Mouse (Mus musculus) embryo, embryonic 11 days (tissue): ENCODE results near the gene Mdh2.

Experiments used
- DNase-seq: peaks from one replicate; pipeline ENCODE4 v3.0.0-alpha.2; 2015

Mdh2 gene

DNA sequence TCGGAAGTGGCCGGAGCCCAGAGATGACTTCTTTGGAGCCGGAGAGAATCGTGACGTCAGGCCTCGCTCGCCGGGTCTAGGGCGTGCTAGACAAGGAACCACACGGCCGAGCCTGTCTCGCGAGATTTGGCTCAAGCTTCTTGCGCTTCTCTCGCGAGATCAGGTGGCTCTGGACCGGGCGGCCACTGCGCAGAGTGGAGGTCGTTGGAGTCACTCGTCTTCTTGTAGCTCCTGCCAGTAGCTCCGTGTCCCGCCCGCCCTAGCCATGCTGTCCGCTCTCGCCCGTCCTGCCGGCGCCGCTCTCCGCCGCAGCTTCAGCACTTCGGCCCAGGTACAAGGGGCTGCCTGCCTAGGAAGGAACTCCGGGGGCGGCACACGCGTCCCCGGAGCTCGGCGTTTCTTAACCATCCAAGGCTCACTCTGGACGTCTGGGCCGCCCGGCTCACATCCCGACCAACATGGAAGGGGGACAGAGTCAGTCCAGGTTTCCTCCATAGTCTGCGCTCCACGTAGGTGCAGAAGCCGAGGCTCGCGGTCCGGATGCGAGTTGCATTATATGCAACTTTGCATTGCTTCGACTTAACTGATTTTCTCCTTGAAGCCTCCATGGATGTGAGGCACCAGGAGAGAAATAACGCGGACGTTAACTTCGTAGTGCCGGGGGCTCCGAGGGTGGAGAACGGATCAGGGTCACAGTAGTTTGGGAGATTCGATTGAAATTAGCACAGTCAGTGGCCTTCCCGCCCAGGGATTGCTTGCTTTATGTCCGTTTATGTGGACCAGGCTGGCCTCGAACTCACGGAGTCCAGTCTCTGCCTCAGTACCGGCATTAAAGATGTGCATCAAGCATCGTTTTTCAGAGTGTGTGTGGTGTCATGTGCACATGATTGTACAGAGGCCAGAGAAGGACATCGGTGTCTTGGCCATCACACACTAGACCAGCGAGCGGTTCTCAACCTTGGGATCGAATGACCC, at the start of gene Mdh2:
Gene Mdh2, plus strand, starts transcription at position 10 of the 975 bp plus-strand sequence.
- DNase-seq, result peak; percentile 100

DNA sequence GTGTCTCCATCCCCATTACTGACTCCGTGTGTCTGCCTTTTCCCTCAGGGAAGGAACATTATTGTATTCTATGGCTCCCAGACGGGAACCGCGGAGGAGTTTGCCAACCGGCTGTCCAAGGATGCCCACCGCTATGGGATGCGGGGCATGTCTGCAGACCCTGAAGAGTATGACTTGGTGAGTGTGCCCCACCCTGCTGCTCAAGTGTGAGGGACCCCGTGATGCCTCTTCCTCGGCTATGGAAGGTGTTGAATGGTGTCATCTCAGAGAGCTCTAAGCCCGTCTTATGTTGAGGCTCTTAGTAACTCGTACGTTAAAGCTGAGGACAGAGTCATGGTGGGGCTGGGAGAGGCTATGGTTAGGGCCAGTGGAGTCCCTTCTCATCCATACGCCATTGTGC, 48.9 kb upstream of the Mdh2 start:
- no peak for DNase-seq

DNA sequence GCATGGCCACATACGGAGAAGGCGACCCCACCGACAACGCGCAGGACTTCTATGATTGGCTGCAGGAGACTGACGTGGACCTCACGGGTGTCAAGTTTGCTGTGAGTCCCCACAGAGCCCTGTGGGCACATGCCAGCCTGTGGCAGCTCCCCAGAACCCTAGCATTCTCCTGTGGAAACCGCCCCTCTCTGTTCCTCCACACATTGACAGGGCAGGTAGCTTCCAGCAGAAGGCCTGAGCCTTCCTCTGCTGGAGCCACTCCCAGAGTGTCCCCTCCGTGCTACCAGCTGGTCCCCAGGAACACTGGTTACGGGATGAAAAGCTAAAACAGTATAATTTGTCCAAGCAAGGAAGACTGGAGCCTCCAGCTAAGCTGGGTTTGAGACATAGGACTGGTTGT, 48.0 kb upstream of the Mdh2 start:
- DNase-seq, result no peak

DNA sequence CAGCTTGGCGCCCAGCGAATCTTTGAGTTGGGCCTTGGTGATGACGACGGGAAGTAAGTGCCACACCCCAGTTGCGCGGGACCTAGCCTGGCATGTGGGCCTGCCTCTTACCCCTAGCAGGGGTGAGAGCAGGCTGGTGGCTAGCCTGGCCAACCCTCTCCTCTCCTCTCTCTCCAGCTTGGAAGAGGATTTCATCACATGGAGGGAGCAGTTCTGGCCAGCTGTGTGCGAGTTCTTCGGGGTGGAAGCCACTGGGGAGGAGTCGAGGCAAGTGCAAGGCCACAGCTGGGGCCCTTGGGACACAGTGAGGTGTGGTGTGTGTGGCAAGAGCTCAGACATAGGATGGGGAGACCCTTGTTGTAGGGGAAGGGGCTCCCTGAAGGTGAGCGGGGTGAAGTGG, 47.4 kb upstream of the Mdh2 start:
- no peak for DNase-seq

DNA sequence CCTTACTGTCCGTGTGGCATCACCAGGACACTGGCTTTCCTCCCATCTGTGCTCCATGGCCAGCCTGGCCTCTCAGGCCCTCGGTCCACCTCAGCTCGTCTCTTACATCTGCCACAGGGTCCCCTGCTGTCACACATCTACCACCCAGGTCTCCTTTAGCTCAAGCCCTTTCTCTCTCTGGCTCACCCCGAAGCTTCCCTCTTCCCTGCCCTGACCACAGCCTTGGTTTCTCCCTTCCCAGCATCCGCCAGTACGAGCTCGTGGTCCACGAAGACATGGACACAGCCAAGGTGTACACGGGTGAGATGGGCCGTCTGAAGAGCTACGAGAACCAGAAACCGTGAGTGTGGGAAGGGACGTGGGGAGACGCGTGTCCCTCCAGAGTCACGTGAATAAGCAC, 47.0 kb upstream of the Mdh2 start:
- DNase-seq, result no peak

DNA sequence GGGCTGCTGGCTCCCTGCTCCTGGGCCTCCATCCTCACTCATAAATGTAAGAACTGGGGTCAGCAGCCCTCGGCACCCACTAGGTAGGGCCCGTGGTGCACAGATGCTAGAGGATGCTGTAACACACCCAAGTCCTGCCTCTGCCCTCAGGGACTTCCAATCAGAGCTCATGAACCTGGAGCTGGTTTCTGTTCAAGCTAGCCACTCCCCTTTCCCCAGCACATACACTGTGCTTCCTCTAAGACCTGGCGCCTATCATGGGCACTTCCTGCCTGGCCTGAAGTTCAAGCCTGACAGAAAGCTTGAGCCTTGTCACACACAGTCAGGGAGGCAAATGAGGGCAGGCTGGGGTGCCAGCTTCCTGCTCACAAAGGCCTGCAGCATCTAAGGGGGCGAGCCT, 45.2 kb upstream of the Mdh2 start:
- no peak for DNase-seq

DNA sequence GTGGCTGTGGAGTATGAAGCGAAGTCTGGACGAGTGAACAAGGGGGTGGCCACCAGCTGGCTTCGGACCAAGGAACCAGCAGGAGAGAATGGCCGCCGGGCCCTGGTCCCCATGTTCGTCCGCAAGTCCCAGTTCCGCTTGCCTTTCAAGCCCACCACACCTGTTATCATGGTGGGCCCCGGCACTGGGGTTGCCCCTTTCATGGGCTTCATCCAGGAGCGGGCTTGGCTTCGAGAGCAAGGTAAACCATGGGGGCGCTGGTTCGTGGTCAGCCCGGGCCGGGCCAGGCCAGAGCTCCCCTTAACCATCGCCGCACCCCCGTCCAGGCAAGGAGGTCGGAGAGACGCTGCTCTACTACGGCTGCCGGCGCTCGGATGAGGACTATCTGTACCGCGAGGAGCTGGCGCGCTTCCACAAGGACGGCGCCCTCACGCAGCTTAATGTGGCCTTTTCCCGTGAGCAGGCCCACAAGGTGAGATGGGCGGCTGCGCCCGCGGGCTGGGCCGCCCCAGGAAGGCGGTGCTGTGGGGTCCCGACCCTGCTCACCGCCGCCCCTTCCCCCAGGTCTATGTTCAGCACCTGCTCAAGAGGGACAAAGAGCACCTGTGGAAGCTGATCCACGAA, 44.1 kb upstream of the Mdh2 start:
- DNase-seq, result no peak

DNA sequence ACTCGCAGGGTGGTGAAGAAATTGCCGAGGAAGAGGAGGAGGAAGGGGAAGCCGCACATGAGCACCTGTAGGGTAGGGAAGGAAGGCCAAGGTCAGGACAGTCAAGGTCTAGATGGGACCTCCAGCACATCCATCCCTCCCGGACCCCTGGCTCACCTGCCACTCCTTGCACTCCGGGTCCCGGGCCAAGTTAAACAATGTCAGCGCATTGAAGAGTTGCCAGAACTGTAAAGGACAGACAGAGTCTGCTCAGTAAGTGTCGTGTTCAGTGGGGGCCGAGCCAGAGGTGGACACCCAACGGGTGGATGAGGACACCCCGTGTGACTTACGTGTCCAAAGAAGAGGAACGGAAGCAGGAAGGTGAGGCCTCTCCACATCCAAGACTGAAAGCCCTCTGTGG, 42.5 kb upstream of the Mdh2 start:
- DNase-seq, result no peak

DNA sequence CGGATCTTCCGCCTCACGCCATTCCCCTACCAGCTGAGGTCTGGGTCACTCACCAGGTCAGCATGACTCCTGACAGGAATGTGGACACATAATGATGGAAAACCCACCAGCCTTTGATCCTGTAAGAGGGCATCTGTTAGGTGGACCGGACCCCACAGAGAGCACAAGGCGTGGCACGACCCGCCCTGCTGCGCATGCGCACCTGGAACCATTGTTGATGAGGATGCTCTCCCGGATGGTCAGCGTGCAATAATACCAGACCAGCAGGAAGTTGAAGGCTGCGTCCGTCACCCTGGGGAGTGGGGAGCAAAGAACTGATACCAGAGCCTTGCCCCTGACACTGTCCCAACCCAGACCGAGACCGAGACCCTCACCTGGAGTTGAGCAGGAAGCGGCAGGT, 41.7 kb upstream of the Mdh2 start:
- no peak for DNase-seq

DNA sequence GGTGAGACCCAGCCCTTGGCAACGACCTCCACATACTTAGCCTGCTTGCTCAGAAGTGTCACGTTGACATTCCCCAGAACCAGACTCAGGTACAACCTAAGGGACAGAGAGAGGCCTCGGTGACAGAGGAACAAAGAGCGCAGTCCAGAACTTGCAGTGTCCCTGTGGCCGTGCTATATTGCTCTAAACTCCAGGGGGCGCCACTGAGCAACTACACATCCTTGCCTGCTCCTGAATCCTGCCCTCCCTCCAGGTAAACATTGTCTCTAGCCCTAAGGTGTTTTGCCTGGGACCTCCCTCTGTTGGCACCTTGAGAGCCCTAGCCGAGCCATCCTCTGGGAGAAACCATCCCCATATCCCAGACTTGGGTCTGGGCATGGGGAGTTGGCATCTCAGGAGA, 41.1 kb upstream of the Mdh2 start:
- no peak for DNase-seq

DNA sequence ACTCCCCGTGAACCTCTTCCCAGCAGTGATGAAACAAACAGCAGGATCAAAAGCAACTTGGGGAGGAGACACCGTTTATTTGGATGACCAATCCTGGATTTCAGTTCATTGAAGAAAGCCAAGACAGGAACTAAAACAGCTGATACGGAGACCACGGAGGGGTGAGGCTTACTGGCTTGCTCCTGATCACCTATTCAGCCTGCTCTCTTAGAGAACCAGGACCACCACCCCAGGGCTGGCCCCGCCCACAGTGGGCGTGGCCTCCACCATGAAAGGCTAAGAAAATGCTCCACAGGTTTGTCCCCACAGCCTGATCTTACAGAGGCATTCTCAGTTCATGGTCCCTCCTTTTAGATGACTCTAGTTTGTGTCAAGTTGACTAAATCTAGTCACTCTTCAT, 40.0 kb upstream of the Mdh2 start:
- peak; percentile 37 for DNase-seq

DNA sequence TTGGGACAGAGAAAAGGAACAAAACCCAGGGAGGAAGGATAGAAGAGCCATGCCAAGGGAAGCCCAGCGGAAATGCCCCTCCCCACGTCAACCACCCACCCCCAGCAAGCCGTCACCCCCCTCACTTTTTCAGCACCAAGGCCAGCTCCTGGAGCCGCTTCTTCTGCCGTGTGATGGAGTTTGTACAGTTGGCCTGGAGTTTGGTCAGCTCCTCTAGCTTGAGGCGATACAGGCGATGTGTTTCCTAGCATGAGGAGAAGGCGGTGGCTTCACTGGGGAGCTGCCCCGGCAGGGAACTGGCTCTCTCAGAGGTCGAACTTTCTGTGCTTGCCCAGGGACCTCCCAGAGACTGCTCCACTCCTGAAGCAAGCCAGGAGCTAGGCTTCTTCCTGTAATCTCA, 36.1 kb upstream of the Mdh2 start:
- DNase-seq, result no peak

DNA sequence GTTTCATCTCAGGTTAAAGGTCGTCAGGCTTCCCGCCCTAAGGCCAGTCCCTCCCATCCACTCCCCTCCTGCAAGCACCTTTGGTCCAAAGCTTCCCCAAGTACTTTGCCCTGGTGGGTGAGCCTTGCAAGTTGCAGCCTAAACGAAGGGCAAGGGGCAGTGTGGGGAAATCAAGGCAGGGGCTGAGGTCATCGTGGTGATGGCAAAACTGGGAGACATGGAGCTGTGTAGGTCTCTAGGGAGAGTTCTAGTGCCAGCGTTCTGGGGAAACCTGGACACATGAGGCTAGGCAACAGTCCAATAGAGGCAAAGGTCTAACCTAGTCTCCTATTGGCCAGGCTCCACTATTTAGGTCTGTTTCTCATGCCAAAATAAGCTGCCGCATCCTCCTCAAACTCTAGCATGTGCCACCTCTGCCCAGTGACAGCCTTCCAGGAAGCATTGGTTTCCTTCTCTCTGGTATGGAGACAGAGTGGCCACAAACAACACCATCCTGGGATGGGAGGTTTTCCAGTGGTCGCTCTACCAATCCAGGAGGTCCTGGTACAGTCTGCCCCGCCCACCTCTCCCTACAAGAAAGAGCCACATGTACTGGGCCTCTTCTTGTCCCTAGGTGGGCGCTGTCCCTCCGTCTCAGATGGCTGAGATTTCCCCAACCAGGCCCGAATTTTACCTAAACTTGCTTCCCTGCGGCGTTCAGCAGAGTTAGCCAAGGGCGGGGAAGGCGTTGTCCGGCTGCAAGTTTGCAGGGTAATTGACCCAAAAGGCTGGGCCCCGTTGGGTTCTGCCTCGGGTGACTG, 35.1 kb upstream of the Mdh2 start:
- peak; percentile 65 for DNase-seq

DNA sequence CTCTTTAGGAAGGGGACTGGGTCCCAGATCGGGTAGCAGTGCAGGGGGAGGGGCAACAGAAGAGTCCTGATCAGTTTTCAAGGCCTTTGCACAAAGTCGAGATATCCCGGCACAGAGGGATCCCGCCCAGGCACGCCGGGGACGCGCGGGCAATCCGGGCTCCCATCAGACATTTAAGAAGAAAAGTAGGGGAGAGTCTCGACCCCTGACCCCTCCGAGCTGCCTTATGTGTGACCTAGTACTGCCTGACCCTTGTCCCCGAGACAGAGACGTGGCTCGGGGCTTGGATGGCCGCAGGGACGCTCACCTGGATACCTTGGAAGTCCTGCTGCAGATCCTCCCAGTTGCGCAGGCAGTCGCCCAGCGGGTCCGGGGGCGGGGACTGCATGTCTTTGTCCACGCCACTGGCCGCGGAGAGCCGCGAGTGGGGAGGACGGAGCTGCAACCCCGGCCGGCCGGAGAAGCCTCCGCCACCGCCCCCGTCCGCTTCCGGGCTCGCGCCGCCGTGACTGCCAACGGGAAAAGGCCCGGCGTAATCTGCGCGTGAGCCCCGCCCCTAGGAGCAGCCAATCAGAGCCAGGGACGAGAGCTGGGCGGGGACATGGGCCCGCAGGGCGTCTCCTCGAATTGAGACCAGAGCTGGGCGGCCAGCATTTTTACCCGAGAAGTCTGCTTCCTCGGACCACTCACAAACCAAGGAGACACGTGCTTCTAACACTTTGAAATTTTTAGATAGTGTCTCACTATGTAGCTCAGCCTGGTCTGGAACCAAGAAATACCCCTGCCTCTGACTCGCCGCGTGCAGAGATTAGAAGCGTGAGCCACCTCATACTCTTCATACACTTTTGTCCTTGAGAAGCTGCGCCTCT, 34.3 kb upstream of the Mdh2 start, which contains the start of gene Tmem120a:
Gene Tmem120a, minus strand, starts transcription at position 708 of the 869 bp plus-strand sequence.
- DNase-seq, result peak; percentile 97

DNA sequence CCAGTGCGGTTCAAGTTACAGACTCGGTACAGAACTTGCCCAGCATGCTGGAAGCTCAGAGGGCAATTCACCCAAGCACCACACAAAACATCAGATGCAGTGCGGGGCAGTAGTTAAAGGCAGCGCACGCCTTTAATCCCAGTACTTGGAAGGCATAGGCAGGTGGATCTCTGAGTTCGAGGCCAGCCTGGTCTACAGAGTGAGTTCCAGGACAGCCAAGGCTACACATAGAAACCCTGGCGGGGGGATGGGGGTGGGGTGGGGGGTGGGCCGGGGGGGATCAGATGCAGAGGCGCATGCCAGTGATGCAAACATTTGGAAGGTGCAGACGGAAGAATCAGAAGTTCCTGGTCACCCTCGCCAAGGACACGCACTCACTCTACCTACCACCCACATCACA, 33.5 kb upstream of the Mdh2 start:
- no peak for DNase-seq

DNA sequence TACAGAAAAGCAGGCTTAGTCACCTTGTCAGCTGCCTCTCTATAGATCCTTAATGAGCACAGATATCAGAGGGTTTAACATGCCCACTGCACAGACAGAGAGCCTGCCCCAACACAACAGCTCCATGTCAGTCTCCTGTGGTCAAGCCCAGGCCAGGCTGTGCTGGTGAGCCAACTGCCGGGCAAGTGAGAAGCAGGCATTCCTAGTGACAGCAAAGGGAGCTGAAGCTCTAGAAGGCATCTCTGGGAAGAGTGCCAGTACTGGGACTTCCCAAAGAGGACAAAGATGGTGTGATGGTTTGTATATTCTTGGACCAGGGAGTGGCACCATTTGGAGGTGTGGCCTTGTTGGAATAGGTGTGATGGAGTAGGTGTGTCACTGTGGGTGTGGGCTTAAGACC, 27.2 kb upstream of the Mdh2 start:
- no peak for DNase-seq

DNA sequence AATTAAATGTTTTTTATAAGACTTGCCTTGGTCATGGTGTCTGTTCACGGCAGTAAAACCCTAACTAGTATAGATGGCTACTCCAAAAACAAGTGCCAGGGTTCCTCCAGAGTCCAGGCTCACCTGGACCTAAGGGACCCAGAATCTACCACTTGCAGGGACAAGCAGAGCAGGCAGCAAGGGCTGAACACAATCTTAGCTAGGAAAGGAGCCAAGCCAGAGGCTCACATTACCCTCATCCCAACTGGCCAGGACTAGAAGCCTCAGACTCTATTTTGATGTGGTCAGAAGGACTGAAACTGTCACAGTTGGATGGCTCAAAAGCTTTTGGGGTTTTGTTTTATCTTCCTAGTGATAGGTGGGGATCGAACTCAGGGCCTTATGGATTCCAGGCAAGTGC, 26.7 kb upstream of the Mdh2 start:
- no peak for DNase-seq

DNA sequence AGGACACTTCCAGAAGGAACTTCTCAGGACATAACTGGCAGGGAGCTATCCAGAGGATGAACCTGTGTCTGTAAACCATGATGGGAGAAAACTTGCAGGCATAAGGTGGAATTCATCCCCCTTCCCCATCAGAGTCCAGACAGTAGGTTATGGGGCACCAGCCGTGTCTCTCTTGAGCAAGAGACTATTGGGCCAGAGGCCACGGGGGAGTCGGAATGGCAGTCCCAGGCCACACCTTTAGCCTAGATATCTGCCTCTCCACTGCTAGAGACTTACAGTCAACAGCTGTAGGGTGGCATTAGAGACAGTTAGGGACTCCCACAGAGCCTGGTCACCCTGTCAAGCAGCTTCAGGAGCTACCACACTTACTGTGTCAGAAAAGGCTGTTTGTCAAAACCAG, 16.4 kb upstream of the Mdh2 start:
- DNase-seq, result no peak

DNA sequence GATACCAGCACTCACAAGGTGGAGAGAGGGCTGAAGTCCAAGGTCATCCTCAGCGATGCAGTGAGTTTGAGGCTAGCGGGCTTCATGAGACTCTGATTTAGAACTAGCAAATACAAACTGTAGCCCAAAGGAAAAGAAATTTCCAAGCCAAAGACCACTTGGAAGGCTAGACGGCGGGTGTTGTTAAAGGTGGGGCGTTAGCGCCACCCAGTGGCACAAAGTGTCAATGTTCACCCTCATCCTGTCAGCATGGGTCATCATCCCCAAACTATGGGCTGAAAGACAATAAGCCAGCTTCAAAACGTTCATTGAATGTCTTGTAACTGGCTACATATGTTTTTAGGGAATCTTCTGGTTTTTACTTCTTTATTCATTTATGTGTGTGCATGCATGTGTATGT, 14.8 kb upstream of the Mdh2 start:
- DNase-seq, result peak; percentile 84

DNA sequence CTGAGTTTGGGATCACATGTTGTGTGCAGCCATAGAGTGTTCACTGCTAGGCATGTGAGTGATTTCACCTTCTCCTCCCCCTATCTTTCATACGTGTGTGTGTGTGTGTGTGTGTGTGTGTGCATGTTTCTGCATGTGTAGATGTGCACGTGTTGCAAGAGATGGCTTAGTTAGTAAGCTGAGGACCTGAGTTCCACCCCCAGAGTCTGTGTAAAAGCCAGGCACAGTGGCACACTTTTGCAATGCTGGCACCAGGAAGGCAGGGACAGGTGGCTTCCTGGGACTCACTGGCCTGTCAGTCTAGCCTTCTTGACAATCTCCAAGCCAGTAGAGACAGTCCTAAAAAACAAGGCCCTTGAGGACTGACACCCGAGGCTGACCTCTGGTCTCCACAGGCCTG, 13.3 kb upstream of the Mdh2 start:
- DNase-seq, result no peak

DNA sequence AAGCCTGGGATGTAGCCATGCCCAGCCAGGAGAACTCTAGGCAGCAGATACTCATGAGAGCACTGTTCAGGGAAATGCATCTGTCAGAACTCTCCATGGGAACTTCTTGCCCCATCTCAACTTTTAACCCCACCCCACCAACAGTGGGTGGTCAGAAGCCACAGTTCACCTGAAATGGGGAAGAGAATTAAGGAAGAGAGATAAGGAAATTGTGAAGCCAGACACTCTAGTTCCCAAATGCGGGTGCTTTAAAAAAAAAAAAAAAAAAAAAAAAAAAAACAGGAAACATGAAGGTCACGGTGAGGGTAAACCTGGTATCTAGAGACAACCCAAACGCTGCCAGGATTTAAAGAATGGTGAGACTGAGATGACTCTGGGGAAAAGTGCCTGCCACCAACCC, 5.8 kb upstream of the Mdh2 start:
- DNase-seq, result no peak

DNA sequence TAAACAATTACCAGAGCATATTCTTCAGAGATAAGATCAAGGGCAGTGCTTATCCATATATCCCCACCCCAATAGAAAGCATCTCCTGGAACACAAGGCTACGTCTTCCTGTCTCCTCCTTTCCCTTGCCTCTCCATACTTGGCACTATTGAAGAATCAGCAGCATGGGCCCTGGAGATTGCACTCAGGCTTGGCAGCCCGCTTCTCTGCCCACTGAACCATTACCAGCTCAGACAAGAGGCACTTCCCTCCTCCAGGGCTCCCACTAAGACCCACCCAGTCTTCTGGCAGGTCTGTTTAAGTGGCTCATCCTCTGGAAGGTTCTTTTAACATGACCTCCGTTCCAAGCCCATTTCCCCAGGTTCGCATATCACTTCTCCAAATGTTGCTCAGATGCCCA, 1.7 kb upstream of the Mdh2 start:
- DNase-seq, result no peak
